Mouse (Mus musculus) layer of hippocampus, adult 18-20 months (tissue): ENCODE measurements around the gene Sp7. TPM values are rescaled to one million over a fixed set of nuclear protein-coding genes. Genes with fewer than 3 reads are reported as not detected.
"Not testable (repeated sequence)": the region's sequence is repeated elsewhere in the genome, so short reads cannot be mapped to it uniquely, and the experiment has no call there.

ENCODE experiments used
- DNase-seq, 2 experiments: peaks; one replicate each; pipeline ENCODE4 v3.0.0; 2022; ENCODE audit warnings: low spot score in 2 of 2
- total RNA-seq, 2 experiments: library from RNA; stranded (reverse); gene quantifications; 2 replicates each; pipeline ENCODE4 v1.2.3; 2021

The Sp7 gene
- total RNA-seq, 2 experiments from 2014 or later, result 0.41 to 0.45 TPM

DNA sequence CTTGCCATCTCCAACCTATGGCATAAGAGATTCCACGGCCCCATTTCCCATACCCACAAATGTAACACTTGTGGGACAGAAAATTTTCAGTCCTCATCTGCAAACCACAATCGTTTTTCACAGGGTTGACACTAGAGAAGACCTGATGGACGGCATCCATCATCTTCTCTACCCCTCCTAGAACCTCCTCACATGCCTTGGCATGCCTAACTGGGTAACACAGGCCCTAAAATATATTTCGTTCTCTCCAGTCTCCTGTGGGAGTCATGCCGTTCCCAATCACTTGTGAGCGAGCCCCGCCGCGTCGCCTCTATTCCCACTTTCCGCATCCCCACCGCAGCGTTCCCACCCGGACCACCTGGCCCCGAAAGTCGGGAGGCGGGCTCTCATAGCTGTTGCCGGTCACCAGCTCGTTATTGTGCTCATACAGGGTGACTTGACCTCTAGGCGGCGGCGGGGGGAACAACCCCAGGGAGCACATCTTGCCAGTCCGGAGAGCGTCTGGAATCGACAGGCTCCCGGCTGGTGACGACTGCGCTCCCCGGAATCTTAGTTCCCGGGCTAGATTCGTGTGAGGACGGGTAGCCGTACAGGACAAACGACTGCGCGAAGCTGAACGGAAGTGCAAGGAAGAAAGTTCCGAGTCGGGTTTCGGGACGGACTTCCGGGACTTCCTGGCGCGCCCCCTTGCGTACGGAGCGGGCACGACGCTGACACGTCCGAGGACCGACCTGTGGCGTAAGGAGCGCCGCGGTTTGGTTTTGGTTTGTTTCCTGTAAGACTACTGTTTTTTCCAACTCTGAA, 16.6 kb downstream of the Sp7 start, which contains the start of gene Aaas:
Aaas (minus strand) TSS at position 634 of the 804 bp plus-strand sequence.
- DNase-seq, result peak; percentile 90 to 97

DNA sequence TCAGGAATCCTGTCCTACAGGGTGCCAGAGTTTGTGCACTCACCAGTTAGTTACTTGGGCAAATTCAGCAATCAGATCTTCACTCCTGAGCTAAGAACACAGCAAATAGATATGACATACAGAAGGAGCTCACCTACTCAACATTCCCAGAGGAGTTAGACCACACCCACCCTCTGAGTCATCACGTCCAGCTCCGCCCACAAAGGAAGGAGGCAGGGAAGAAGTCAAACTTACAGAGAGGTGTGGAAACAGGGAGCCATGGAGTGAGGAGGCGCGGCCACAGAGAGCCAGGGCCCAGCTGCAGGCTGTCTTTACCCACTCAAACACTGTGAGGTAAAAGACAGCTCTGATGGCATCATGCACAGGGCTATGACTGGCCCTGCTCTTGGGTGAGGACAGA, 20.5 kb downstream of the Sp7 start:
- DNase-seq, result no peak

- no peak for DNase-seq
Measured at GRCm38 (mm10) chr15:102344490-102344889, 22.5 kb downstream of the Sp7 start.

GRCm38 (mm10) chr15:102341580-102341979, 25.4 kb downstream of the Sp7 start:
- DNase-seq, result peak in 1 of 2 experiments; percentile 58

DNA sequence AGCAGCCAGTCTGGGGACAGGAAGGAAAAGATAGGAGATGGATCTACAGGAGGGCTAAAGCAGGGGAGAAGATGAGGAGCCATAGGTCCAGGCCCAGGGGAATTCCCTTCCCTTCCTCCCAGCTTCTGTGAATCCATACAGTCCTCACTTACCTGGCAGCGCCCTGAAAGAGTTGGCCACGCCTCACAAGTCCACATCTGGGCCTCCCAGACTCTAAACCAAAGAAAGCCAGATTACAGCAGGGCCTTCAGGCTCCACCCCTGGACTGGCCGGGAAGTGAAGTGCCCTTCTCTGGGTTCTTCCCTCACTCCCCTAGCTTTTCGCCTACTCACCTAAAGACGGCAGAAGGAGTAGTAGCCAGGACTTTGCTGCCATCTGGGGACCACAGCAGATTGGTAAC, 27.4 kb downstream of the Sp7 start:
- DNase-seq, result no peak

GRCm38 (mm10) chr15:102336946-102337345, 30.0 kb downstream of the Sp7 start:
- no peak for DNase-seq

DNA sequence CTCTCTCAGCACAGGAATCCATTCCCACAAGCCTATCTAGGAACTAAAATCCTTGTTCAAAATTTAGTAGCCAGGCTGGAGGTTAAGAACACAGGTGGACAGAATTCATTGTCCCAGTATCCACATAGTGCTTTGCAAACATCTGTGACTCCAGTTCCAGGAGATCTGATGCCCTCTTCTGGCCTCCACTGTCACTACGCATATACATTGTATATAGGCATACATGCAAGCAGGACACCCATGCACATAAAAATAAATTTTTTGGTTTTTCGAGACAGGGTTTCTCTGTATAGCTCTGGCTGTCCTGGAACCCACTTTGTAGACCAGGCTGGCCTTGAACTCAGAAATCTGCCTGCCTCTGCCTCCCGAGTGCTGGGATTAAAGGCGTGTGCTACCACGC, 31.1 kb downstream of the Sp7 start:
- DNase-seq, result not testable (repeated sequence)

DNA sequence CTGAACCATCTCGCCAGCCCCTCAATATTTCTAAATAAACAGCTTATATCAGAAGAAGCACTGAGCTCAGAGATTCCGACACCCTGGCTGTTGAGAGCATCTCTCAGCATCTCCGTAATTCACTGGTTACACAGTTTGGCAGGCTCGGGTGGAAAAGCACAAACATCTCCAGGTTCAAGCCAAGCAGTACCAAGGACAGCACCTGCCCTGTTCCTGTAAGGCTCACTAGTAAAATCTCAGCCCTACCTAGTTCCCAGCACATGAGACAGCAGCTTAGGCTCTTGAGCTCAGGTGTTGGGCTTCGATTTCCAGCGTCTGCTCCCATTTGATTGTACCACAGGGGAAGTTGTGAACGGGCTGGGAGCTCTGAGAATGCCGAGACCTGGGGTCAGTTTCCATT, 31.7 kb downstream of the Sp7 start:
- no peak for DNase-seq

- peak; percentile 77 to 90 for DNase-seq
Measured at GRCm38 (mm10) chr15:102331610-102332015, 35.4 kb downstream of the Sp7 start, which contains the start of gene Myg1. Gene Myg1 (plus strand): TSS chr15:102331709.

GRCm38 (mm10) chr15:102326892-102327291, 40.1 kb downstream of the Sp7 start:
- DNase-seq, result no peak

DNA sequence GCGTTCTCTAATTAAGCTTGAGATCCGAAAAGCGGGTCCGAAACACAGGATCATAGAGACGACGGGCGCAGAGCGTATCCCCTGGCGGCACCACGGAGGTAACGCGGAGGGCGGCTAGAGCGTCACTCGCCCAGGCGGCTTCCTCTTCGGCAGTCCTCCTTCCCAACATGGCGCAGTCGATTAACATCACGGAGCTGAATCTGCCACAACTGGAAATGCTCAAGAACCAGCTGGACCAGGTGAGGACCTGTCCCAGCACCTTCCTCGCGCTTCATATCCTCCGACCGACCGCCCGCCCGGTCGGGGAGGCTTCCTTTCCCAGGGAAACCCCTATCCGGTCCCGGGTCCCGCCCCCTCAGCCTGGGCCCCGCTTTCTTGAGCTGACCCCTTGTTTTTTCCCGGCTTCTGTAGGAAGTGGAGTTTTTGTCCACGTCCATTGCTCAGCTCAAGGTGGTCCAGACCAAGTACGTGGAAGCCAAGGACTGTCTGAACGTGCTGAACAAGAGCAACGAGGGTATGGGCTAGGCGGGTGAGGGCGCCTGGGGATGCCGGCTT, 40.9 kb downstream of the Sp7 start, which contains the start of gene Pfdn5:
Pfdn5 (plus strand) TSS at position 95 of the 555 bp plus-strand sequence.
- DNase-seq, result peak; percentile 81 to 93

- no peak for DNase-seq
Measured at GRCm38 (mm10) chr15:102324654-102325473, 42.1 kb downstream of the Sp7 start.

DNA sequence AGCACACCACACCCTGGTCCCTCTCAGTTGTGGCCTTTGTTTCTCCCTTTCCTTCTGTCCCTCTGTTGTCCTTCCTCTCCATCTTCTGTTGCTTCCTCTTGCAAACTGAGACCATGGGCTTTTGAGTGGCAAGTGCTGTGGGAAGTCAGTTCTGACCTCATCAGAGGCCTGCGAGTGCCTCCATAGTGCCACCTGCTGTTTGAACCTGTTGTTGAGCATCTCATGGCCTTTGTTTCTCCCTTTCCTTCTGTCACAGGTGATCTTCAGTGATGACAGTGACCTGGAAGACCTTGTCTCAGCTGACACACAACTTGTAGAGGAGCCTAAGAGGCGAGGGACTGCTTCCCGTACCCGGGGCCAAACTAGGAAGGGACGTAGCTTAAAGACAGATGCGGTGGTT, 50.7 kb downstream of the Sp7 start:
- DNase-seq, result peak in 1 of 2 experiments; percentile 77

DNA sequence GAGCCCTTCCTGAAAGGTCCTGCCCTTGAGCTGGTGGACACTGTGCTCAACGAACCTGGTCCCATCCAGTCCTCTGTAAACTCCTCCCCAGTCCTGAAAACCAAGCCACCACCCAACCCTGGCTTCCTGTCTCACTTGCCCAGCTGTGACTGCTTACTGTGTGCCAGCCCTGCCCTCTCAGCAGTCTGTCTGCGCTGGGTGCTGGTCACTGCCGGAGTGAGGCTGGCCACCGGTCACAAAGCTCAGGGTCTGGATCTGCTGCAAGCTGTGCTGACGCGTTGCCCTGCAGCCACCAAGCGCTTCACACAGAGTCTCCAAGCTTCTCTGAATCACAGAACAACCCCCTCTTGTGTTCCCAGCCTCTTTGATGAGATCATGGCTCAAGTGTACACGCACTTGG, 51.7 kb downstream of the Sp7 start:
- no peak for DNase-seq

- DNase-seq, result no peak
Measured at GRCm38 (mm10) chr15:102311489-102311888, 55.5 kb downstream of the Sp7 start.

DNA sequence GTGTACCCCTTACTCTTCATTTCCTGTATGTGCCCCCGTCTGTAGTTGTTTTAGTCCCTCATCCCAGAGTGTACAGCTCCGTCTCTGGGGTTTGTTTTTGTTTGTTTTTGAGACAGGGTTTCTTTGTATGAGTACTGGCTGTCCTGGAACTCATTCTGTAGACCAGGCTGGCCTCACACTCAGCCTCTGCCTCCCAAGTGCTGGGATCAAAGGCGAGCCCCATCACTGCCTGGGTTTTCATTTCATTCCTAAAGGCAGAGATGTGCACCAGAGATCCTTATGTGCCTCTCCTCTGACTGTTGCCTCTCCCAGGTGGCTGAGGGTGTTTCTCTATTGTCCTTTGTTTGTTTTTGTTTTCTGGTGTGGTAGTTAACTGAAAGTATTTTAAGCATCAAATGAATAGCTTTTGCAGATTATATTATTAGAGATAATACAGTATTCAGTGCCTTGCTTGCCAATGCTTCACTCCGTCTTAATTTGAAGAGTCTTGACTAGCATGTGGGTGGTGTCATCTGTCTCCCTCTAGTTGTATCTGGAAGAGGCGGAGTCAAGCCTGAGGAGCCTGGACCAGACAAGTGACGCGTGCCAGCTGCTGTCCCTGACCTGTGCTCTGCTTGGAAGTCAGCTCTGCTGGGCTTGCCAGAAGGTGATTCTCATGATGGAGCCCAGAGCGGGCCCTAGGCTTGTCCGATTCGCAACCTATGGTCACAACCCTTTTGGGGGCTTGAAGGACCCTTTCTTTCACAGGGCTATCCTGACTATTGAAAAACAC, 56.7 kb downstream of the Sp7 start:
- peak in 1 of 2 experiments; percentile 36 for DNase-seq

DNA sequence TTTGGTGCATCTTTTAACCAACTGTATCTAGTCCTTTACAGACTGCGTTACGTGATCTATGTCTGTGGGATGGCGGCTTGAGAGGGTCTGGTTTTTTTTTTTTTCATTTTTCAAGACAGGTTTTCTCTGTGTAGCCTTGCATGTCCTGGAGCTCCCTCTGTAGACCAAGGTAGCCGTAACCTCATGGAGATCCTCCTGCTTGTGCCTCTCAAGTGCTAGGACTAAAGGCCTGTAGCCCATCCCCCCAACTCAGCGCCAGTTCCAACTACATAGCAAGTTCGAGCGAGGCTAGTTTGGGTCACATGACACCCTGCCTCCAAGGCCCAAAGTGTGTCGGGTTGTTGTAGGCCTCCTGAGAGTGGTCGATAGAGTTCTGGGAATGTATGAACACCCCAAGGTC, 58.3 kb downstream of the Sp7 start:
- DNase-seq, result no peak
